Mouse (Mus musculus) c-Kit-positive CD71-positive TER-119-negative erythroid progenitor cells, embryonic 14.5 days (primary cell): ENCODE measurements around the gene Gm21818.
"Not testable (repeated sequence)": the region's sequence is repeated elsewhere in the genome, so short reads cannot be mapped to it uniquely, and the experiment has no call there.

Source experiments
- DNase-seq: peaks from one replicate; pipeline ENCODE4 v3.0.0-alpha.2; 2013; ENCODE audit warnings: low read depth

Gene Gm21818

DNA sequence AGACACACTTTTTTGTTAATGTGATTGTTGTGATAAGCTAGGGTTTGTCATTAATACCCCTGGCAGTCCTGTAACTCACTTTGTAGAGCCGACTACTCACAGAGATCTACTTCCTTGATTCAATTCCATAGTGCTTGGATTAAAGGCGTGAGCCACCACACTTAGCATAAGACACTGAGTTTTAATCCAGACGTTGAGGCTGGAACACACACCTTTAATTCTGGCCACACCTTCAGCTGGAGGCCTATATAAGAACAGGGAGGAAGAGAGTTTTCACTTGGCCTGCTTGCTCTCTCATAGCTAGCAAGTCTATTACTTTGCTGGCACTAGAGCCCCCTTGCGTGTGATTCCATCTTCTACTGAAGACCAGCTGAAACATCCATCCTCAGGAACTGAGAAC is at the start of gene Gm21818:
TSS of gene Gm21818 (plus strand) at position 301 of the 400 bp plus-strand sequence.
- DNase-seq, result not testable (repeated sequence)

DNA sequence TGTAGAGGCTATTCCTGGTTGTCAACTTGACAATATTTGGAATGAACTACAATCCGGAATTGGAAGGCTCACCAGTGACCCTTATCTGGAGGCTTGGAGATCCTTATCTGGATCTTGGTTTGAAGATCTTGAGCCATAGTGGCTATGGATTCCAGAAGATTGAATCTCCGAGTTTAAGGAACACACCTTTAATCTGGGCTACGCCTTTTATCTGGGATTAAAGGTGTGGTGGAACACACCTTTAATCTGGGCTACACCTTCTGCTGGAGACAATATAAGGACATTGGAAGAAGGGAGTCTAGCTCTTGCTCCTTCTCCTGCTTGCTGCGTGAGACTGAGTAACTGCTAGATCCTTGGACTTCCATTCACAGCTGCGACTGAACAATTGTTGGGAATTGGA is 32.3 kb upstream of the Gm21818 start, which contains the start of gene Gm20767:
TSS of gene Gm20767 (plus strand) at position 301 of the 400 bp plus-strand sequence.
- not testable (repeated sequence) for DNase-seq

- not testable (repeated sequence) for DNase-seq
Observed at GRCm38 (mm10) chr13:120142348-120142747, 29.9 kb upstream of the Gm21818 start.

GRCm38 (mm10) chr13:120149660-120150407 is 22.4 kb upstream of the Gm21818 start:
- DNase-seq, result not testable (repeated sequence)

DNA sequence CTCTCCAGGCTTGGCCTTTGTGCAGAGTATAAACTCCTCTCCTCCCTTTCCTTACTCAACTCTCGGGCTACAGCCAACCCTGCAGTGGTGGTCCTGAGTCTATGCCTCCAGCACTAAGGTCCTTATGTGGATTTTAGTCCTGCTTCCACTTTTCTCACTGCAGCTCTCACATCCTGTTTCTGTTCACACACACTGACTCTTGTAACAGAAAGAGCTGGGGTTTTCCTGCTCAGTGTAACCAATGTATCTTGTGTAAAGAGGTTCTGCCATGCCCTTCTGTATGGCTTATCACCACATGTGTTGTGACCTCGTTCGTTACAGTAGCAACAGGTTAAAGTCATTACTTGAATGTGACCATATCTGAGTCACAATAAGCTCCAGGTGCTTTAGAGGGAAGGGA is 21.6 kb upstream of the Gm21818 start:
- DNase-seq, result not testable (repeated sequence)

- not testable (repeated sequence) for DNase-seq
Observed at GRCm38 (mm10) chr13:120168301-120168700, 3.9 kb upstream of the Gm21818 start.

DNA sequence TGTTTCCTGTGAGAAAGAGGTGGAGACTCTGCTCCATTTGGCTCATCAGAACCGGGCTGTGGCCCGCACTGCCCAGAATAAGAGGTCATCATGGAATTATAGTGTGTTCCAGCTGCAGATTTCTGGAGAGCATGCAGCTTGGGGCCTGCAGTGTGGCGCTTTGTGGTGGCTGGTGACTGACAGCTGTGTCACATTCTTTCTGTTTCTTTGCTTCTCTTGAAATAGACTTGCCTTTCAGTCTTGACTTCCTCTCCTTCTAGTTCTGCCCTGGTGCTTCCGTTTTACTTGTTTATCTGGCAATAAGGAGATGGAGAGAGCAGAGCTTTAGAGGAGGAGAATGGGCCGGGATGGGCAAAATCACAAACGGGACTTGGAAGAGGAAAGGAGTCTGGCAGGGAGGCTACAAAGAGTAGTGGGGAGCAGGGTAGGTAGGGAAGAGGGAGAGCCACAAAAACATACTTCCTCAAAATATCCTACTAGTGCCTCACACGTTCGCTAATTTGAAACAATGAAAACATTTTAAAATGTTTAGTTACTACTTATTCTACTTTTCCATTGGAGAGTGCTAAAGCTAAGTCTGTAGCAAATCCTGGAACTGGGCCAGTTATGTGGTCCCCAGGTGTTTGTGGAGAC is 24.1 kb downstream of the Gm21818 start:
- not testable (repeated sequence) for DNase-seq

DNA sequence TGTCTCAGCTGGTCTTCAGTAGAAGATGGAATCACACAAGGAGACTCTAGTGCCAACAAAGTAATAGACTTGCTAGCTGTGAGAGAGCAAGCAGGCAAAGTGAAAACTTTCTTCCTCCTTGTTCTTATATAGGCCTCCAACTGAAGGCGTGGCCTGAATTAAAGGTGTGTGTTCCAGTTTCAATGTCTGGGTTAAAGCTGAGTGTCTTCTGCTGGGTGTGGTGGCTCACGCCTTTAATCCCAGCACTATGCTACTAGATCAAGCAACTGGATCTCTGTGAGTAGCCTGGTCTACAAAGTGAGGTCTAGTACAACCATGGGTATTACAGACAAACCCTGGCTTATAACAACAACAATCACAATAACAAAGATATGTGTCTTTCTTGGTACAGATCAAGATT is 43.6 kb downstream of the Gm21818 start, which contains the start of gene Gm21762:
TSS of gene Gm21762 (minus strand) at position 101 of the 400 bp plus-strand sequence.
- DNase-seq, result not testable (repeated sequence)

DNA sequence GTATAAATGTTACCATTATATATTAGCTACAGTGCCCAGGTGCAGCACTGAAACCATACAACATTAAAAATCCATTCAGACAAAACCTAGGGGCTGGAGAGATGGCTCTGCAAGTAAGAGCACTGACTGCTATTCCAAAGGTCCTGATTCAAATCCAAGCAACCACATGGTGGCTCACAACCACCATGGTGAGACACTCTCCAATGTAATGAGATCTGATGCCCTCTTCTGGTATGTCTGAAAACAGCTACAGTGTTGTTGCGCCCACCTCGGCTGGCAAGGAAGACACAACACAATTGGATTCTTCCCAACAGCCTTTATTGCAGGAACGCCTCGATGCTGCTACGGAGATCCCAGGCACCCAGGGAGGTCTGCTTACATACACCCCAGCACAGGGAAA is 48.7 kb downstream of the Gm21818 start:
- not testable (repeated sequence) for DNase-seq

- DNase-seq, result not testable (repeated sequence)
Observed at GRCm38 (mm10) chr13:120223012-120223659, 50.9 kb downstream of the Gm21818 start.
